Mouse (Mus musculus): Measurements from ENCODE around the gene Cfap221. TPM values are rescaled to one million over a fixed set of nuclear protein-coding genes. Genes with fewer than 3 reads are reported as not detected.

Cfap221 gene
- polyA plus RNA-seq (2014; fragmentation: Illumina TruSeq; extraction: RNeasy Lipid Tissue Mini Kit (QIAGEN cat#74804); ENCODE audit: low read depth, low replicate concordance): not detected

DNA sequence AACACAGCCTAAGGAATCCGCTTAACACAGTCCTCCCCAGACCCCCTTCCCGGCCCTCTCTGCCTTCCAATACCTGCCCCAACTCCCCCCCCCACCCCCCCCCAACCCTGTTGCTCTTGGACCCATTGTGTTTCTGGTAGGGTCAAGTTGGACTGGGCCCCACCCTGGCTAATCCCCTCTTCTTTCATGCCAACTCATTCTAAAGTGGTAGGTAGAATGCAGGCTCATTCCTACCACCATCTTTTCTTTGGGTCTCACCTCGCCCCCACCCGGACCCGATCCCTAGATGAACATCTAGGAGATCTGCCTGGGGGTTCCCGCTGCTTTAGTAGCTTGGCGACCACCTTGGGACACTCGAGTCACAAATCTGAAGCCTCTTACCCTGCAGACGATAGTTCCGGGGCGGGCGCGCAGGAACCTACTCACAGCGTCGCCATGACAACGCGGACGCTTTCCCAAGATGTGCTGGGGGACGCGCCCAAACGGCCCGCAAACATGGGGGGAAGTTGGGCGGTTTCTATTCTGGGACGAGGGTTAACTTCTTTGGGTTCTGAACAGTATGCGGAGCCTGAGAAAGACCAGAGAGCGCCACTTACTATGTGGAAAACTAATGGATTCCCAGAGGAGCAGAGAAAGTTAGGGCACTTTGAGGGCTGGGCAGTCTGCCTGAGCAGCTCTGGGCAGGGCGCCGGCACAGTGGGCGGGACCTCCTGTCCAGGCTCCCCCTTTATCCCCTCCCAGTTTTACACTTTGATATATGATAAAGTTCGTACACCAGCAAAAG, at the start of gene Cfap221:
Gene Cfap221 (minus strand): TSS at position 437 of the 784 bp plus-strand sequence.

DNA sequence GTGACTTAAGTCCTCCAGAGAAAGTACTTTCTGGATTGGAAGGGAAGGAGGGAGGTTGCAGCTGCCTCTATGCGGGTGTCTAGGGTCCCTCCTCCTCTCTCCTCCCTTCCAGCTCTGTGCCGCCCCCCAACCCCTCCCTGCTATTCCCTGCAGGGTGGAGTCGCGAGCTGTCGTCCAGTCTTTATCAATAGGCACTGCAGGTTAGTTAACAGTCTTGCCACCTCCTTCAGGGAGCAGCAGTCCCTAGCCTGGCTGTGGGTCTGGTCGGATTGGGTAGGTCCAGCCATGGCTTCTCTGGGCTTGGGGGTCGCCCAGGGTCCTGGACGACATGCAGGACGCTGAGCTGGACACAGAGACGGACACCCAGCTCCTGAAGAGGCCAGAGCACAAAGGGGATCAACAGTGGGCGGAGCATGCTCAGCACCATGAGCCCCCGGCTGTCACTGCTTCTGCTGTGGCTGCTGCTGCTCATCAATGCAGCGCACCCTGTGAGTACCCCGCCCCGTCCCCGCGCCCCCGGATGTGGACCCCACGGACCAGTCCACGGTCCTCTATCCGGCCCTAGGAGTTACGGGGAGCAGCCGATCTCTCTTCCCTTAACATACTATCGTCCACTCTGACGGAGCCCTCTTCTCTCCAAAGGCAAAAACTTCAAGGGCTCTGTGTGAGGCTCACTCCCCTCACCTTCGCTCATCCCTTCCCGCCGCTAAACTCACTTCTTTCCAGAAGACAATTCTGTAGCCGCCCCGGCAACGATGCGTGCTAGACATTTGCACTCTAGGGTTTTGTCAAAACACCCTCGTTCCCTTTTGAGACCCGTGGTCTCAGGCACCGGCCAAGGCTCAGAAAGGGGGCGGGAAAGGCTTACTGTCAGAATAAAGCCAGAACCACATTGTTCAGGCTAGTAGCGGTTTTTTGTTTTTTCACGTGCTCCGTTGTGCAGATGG, 10.1 kb upstream of the Cfap221 start, which contains the start of gene Sctr:
Gene Sctr (plus strand): TSS at position 51 of the 947 bp plus-strand sequence.

DNA sequence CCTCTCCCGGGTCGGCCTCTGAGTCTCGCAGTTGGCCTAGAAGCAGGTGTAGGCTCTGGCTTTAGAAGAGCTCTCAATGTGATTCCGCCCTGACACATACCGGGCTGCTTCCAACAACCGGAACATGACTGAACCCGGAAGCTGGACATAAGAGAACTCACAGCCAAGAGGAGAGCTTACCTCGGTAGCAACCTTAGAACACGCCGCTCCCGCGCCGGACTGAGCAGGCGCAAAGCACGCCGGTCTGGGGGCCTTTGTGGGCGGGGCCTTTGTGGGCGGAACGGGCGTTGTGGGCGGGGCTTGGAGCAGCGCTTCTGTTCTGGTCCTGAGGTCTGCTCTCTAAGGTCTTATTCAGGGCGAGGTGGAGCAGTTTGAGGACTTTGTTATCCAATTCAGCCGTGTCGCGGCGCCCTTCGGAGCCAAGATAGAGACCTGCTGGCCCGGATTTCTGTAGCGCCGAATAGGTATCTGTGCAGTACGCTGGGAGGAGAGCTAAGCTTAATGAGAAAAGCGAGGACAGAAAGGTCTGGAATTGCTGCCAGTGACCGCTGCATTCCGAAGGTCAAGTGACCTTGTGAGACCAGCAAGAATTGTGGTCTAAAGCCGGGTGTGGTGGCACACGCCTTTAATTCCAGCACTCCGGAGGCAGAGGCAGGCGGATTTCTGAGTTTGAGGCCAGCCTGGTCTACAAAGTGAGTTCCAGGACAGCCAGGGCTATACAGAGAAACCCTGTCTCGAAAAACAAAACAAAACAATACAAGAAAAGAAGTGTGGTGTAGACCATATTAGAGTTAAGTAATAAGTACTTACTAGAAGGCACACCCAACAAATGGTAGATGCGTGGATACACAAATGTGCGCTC, 83.8 kb downstream of the Cfap221 start, which contains the start of gene Tmem177:
Gene Tmem177 (minus strand): TSS at position 256 of the 862 bp plus-strand sequence.

Other genes with a start within 250 kb of the Cfap221 start
- gene Ptpn4, start 159.6 kb downstream of the Cfap221 start, polyA plus RNA-seq (2014; fragmentation: Illumina TruSeq; extraction: RNeasy Lipid Tissue Mini Kit (QIAGEN cat#74804); ENCODE audit: low read depth, low replicate concordance): 7.1 TPM
- gene Tmem177, start 84.0 kb downstream of the Cfap221 start, polyA plus RNA-seq (2014; fragmentation: Illumina TruSeq; extraction: RNeasy Lipid Tissue Mini Kit (QIAGEN cat#74804); ENCODE audit: low read depth, low replicate concordance): 4.1 TPM
- not detected for gene Sctr, start 9.7 kb upstream of the Cfap221 start, polyA plus RNA-seq (2014; fragmentation: Illumina TruSeq; extraction: RNeasy Lipid Tissue Mini Kit (QIAGEN cat#74804); ENCODE audit: low read depth, low replicate concordance)
- gene Tmem37, start 76.8 kb upstream of the Cfap221 start, polyA plus RNA-seq (2014; fragmentation: Illumina TruSeq; extraction: RNeasy Lipid Tissue Mini Kit (QIAGEN cat#74804); ENCODE audit: low read depth, low replicate concordance): 5.9 TPM
- 1,523 TPM for gene Dbi, start 123.8 kb upstream of the Cfap221 start, polyA plus RNA-seq (2014; fragmentation: Illumina TruSeq; extraction: RNeasy Lipid Tissue Mini Kit (QIAGEN cat#74804); ENCODE audit: low read depth, low replicate concordance)
- gene 3110009E18Rik, start 124.0 kb upstream of the Cfap221 start, polyA plus RNA-seq (2014; fragmentation: Illumina TruSeq; extraction: RNeasy Lipid Tissue Mini Kit (QIAGEN cat#74804); ENCODE audit: low read depth, low replicate concordance): 3.3 TPM